Mouse (Mus musculus): ENCODE measurements around the gene Apba3. TPM values are rescaled to one million over a fixed set of nuclear protein-coding genes. Genes with fewer than 3 reads are reported as not detected.

The Apba3 gene
- total RNA-seq, 2 experiments from 2014 or later = 32.6 to 37.3 TPM

DNA sequence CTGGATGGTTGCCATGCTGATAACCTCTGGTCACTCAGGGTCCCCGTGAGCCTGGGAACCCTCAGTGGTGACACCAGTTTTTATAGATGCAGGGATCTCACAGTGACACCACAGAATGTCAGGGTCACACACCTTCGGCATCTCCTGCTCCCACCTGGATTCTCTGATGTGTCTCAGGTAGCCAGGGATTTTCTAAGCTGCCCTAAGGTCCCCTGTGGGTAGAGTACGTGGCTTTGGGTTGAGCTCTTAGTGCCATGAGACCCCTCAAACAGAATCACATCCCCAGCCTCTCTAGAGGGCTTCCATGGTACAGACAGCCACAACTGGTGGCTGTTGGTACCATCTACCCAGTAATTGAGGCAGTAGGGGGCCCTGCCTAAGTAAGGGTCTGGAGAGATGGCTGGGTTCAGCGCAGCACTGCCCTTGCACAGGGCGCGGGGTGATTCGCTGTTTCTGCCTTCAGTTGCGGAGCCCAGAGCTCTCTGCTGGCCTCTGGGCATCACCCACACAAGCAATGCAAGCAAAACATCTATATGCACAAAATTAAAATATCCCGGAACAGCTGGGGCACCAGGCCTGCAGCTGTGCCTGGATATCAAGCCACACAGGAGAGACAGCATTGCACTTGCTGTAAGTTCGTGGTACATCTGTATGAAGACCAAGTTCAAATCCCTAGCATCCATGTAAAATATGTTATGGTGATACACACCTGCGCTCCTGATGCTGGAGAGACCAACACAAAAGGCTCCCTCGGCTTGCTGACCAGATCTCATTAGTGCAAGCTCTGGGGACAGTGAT, 30.1 kb upstream of the Apba3 start:
- TF ChIP-seq CTCF (conservative IDR thresholded peaks at IDR 0.05) = no peak
- Histone ChIP-seq H3K27ac (no peak overlapping the region), H3K4me3 (no peak overlapping the region)
- no peak for DNase-seq (ENCODE audit: low spot score in 2 of 2)

- TF ChIP-seq CTCF (conservative IDR thresholded peaks at IDR 0.05) = no peak
- no peak for DNase-seq (ENCODE audit: low spot score in 2 of 2)
- Histone ChIP-seq H3K27ac (no peak overlapping the region), H3K4me3 (no peak overlapping the region)
Observed at GRCm38 (mm10) chr10:81238618-81239017, 28.1 kb upstream of the Apba3 start.

GRCm38 (mm10) chr10:81240876-81241275, 25.9 kb upstream of the Apba3 start:
- Histone ChIP-seq H3K4me3 (no peak overlapping the region), H3K27ac (no peak overlapping the region)
- DNase-seq (ENCODE audit: low spot score in 2 of 2) = peak; percentile 66 to 78
- TF ChIP-seq CTCF (conservative IDR thresholded peaks at IDR 0.05) = peak; percentile 86

DNA sequence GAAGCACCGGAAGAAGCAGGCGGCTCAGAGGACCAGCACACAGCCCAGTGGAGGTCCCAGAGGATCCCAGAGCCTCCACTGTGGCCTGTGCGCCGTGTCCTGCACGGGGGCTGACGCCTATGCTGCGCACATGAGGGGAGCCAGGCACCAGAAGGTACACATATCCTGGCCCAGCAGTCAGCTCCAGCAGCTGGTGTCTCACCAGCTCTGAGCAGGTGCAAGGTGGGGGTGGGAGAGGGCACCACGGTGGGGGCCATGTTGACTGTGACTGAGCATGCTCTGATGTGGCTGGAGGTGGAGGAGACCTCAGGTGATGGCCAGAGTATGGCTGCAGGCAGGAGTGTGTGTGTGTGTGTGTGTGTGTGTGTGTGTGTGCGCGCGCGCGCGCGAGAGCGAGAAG, 24.7 kb upstream of the Apba3 start:
- no peak overlapping the region for H3K4me3 ChIP-seq
- no peak for TF ChIP-seq CTCF (conservative IDR thresholded peaks at IDR 0.05)
- no peak overlapping the region for H3K27ac ChIP-seq
- no peak for DNase-seq (ENCODE audit: low spot score in 2 of 2)

GRCm38 (mm10) chr10:81244146-81244545, 22.6 kb upstream of the Apba3 start:
- no peak for DNase-seq (ENCODE audit: low spot score in 2 of 2)
- Histone ChIP-seq H3K27ac (no peak overlapping the region), H3K4me3 (no peak overlapping the region)
- no peak for TF ChIP-seq CTCF (conservative IDR thresholded peaks at IDR 0.05)

- DNase-seq (ENCODE audit: low spot score in 2 of 2) = peak in 1 of 2 experiments; percentile 88
- no peak overlapping the region for H3K4me3 ChIP-seq
- TF ChIP-seq CTCF (conservative IDR thresholded peaks at IDR 0.05) = peak; percentile 98
- H3K27ac ChIP-seq = no peak overlapping the region
Observed at GRCm38 (mm10) chr10:81244595-81244994, 22.2 kb upstream of the Apba3 start.

DNA sequence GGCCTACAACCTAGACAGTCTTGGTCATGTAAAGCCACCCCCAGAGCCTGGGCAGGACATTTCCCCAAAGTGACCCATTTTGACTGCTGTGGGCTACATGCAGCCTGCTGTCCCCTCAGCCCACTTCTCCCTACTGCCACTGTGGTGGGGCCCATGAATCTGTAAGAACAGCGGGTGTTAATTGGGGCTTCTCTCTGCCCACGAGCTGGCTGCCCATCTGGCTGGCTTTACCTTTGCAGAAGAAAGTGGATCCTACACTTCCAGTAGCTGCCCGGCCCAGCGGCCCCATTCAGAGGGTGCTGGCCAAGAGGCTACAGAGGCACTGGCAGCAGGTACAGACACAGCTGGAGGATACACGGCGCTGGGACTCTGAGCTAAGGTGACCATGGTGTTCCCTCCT, 21.6 kb upstream of the Apba3 start:
- TF ChIP-seq CTCF (conservative IDR thresholded peaks at IDR 0.05) = no peak
- Histone ChIP-seq H3K4me3 (no peak overlapping the region), H3K27ac (no peak overlapping the region)
- no peak for DNase-seq (ENCODE audit: low spot score in 2 of 2)

DNA sequence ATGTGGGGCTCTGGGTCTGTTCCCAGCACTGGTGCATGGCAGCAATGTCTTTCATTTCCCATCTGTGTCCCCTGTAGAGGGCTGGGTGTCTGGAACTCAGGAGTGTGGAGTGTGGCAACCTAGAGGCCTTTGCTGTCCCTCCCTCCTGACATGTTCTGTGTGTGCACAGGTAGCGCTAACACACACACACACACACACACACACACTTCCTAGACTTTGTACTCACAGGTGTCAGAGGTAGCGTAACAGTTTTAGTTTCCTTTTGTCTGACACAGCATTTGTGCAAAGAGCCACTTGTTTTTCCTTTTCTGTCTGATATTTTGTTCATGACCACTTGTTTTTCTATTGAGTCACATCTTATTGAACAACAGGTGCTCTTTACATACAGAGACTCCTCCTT, 19.0 kb upstream of the Apba3 start:
- no peak for DNase-seq (ENCODE audit: low spot score in 2 of 2)
- H3K27ac ChIP-seq = no peak overlapping the region
- no peak for TF ChIP-seq CTCF (conservative IDR thresholded peaks at IDR 0.05)
- no peak overlapping the region for H3K4me3 ChIP-seq

GRCm38 (mm10) chr10:81249442-81249841, 17.3 kb upstream of the Apba3 start:
- no peak for DNase-seq (ENCODE audit: low spot score in 2 of 2)
- Histone ChIP-seq H3K27ac (no peak overlapping the region), H3K4me3 (no peak overlapping the region)
- no peak for TF ChIP-seq CTCF (conservative IDR thresholded peaks at IDR 0.05)

GRCm38 (mm10) chr10:81252424-81253419, 14.0 kb upstream of the Apba3 start, which contains the start of gene Matk:
Gene Matk, plus strand, starts transcription at chr10:81252935.
- TF ChIP-seq CTCF (conservative IDR thresholded peaks at IDR 0.05) = peak; percentile 50
- H3K4me3 ChIP-seq = peak within 1 kb of the TSS; percentile 56
- DNase-seq (ENCODE audit: low spot score in 2 of 2) = peak; percentile 90 to 92
- peak within 1 kb of the TSS; percentile 100 for H3K27ac ChIP-seq

- no peak for TF ChIP-seq CTCF (conservative IDR thresholded peaks at IDR 0.05)
- Histone ChIP-seq H3K4me3 (no peak overlapping the region), H3K27ac (peak overlapping the region; percentile 100; the same call in 1 of the 2 replicates)
- DNase-seq (ENCODE audit: low spot score in 2 of 2) = no peak
Observed at GRCm38 (mm10) chr10:81254886-81255285, 11.9 kb upstream of the Apba3 start.

DNA sequence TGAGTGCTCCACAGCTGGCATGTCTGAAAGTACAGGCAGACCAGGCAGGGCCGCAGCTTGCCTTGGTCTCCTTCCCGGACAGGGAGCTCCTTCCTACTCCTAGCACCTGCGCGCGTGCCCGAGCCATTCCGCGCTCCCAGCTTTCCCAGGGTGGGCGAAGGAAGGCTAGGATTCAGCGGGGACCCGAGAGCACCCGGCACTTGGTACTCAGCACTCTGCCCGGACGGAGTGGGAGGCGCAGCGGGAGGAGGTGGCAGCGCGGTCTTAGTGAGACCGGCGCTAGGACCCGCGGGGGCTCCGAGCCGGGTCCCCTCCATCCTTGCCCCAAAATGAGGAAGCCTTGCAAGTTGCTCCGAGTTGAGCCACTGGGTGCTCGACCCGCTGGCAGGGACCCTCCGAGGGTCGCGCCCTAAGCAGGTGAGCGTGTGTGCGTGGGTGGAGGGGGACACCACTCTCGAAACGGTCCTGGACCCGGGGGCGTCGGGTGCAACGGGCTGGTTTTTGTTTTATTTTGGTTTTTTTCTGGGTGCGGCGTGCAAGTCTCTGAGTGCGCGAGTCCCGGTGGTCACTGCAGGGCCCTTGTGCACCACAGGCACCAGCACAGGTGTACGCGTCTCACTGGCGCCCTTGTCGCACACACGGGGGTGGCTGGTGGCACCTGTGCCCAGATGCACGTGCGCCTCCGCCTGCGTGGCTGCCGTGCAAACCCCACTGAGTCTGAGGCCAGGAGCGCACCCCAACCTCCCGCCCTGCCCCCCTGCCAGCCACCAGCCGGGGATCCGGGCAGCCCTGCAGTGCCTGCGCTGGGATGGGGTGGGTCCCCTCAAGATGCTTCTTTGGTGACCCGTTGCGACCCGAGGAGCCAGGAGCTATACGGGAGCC, 9.4 kb upstream of the Apba3 start:
- Histone ChIP-seq H3K27ac (peak overlapping the region; percentile 98), H3K4me3 (peak overlapping the region; percentile 77)
- no peak for TF ChIP-seq CTCF (conservative IDR thresholded peaks at IDR 0.05)
- peak in 1 of 2 experiments; percentile 49 for DNase-seq (ENCODE audit: low spot score in 2 of 2)
